Mouse (Mus musculus) small intestine, adult 2 months (tissue): ENCODE measurements around the gene Tmem218. TPM values are rescaled to one million over a fixed set of nuclear protein-coding genes. Genes with fewer than 3 reads are reported as not detected.

ENCODE experiments used
- H3K27ac ChIP-seq: fragments of 200-500 bp; 2 replicates; pipeline ENCODE4 v1.5.1; 2012; ENCODE audit warnings: low read depth, low read length, control low read depth, inconsistent platforms; ENCODE audit not compliant: insufficient read depth
- H3K27me3 ChIP-seq: fragments of 200-500 bp; 2 replicates; pipeline ENCODE4 v1.6.1; 2012; ENCODE audit warnings: mild to moderate bottlenecking, moderate library complexity, low read length, inconsistent platforms; ENCODE audit not compliant: control insufficient read depth, insufficient read depth
- H3K36me3 ChIP-seq: fragments of 200-500 bp; 2 replicates; pipeline ENCODE4 v1.6.1; 2012; ENCODE audit warnings: mild to moderate bottlenecking, low read length, control low read depth, inconsistent platforms; ENCODE audit not compliant: control insufficient read depth, insufficient read depth
- H3K4me1 ChIP-seq: fragments of 200-500 bp; 2 replicates; pipeline ENCODE4 v1.6.1; 2012; ENCODE audit warnings: low read length, inconsistent platforms, mixed read lengths; ENCODE audit not compliant: control insufficient read depth, insufficient read depth, insufficient read length
- H3K4me3 ChIP-seq: fragments of 200-500 bp; 2 replicates; pipeline ENCODE4 v1.5.1; 2012; ENCODE audit warnings: low read depth, mild to moderate bottlenecking, control low read depth, inconsistent platforms, low read length, moderate library complexity
- CTCF ChIP-seq: fragments of 200-500 bp; IDR thresholded peaks from 2 replicates; pipeline ENCODE4 v1.5.1; 2012; ENCODE audit warnings: low read depth, mild to moderate bottlenecking, control low read depth, inconsistent platforms, low read length, moderate library complexity, mixed read lengths; ENCODE audit not compliant: insufficient replicate concordance, insufficient read length; ENCODE audit errors: extremely low read depth
- POLR2A ChIP-seq: fragments of 200-500 bp; IDR thresholded peaks from 2 replicates; pipeline ENCODE4 v1.6.1; 2012; ENCODE audit warnings: low read depth, mild to moderate bottlenecking, control low read depth, inconsistent platforms, low read length, moderate library complexity
- WGBS: fragments of 180-500 bp; shearing (Covaris S2); methylation state at CpG from one replicate; pipeline ENCODE4 v1.1.7; 2018; 5-methylcytosine and 5-hydroxymethylcytosine counted together
- polyA plus RNA-seq: library from polyadenylated mRNA; depleted of rRNA; stranded (reverse); fragments of >200 nt; gene quantifications from 2 replicates; pipeline ENCODE4 v1.2.3, GENCODE M21; 2012

Gene Tmem218
- polyA plus RNA-seq, 1 experiment: 0.66 TPM

DNA sequence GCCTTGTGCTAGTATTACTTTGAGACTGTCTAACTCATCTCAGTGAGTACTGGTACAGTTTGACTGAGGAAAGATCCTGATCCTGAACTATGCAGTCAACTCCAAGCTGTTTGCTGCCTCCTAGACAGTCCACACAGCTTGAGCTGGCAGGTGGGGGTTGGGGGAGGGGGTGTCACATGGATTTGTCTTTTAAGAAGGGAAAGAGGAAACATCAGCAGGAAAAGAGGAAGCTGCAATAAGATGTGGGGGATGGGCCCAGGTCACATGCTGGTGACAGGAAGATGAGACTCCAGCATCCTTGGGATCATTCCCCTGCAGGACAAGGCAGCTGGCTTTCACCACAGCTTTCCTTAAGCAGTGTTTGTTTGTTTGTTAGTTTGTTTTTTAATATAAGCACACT lies 39.4 kb downstream of the Tmem218 start:
- TF ChIP-seq CTCF (no peak), POLR2A (no peak)
- peak overlapping the region; percentile 8; the same call in 1 of the 2 replicates for H3K27ac ChIP-seq

GRCm38 (mm10) chr9:37248381-37248906 lies 40.4 kb downstream of the Tmem218 start:
- TF ChIP-seq POLR2A (no peak), CTCF (no peak)
- H3K4me1 ChIP-seq: peaks cover 12% of the 10 kb centered on the region; the same call in 1 of the 2 replicates
- 52% methylated on average over 3 of the region's 3 CpGs for WGBS
- no peak overlapping the region for H3K4me3 ChIP-seq
- H3K27me3 ChIP-seq: no peaks in the 10 kb centered on the region
- no peak overlapping the region for H3K27ac ChIP-seq
- H3K36me3 ChIP-seq: no peaks in the 10 kb centered on the region

More for the DNA sequence above, 39.4 kb downstream of the Tmem218 start:
- Histone ChIP-seq H3K27me3 (no peaks in the 10 kb centered on the region), H3K4me3 (no peak overlapping the region), H3K36me3 (no peaks in the 10 kb centered on the region), H3K4me1 (peaks cover 12% of the 10 kb centered on the region; the same call in 1 of the 2 replicates)

GRCm38 (mm10) chr9:37249976-37250375 lies 42.0 kb downstream of the Tmem218 start:
- TF ChIP-seq POLR2A (no peak), CTCF (no peak)
- Histone ChIP-seq H3K27ac (no peak overlapping the region), H3K36me3 (no peaks in the 10 kb centered on the region), H3K4me3 (no peak overlapping the region), H3K4me1 (peaks cover 12% of the 10 kb centered on the region; the same call in 1 of the 2 replicates), H3K27me3 (no peaks in the 10 kb centered on the region)
- 86% methylated on average over 3 of the region's 3 CpGs for WGBS

- TF ChIP-seq CTCF: no peak
- no peak for TF ChIP-seq POLR2A
Measured at GRCm38 (mm10) chr9:37250631-37251030, 42.6 kb downstream of the Tmem218 start.

DNA sequence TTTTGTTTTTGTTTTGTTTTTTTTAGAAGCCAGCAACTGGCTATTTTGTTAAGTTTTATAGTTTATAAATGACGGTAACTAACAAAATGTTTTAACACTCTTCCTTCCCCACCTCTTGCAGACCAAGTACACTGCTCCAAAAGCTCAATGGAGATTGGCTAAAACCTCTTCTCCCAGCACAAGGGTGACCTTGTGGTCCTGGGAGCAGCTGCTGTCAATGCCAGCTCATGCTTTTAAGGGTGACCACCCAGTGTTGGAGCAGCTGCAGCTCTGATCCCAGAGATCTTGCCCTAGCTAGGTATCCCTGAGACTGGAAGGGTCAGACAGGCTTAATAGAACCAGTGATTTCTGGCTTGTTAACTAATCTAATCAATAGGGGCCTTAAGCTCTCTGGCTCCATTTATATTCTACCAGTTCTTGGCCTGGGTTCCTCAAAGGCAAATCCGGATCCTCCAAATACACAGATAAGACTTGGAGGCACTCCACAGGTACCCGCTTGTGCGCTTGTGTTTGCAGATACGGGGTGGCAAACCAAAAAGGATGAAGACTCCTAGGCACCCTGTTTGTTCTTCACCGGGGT lies 46.6 kb downstream of the Tmem218 start:
- 24% methylated on average over 6 of the region's 6 CpGs for WGBS
- TF ChIP-seq CTCF: no peak
- TF ChIP-seq POLR2A: no peak
- no peak overlapping the region for H3K27ac ChIP-seq
- H3K4me1 ChIP-seq: no peaks in the 10 kb centered on the region; the same call in 1 of the 2 replicates
- no peaks in the 10 kb centered on the region for H3K27me3 ChIP-seq
- H3K36me3 ChIP-seq: no peaks in the 10 kb centered on the region
- peak overlapping the region; percentile 76 for H3K4me3 ChIP-seq

More at GRCm38 (mm10) chr9:37250631-37251030, 42.6 kb downstream of the Tmem218 start:
- H3K27ac ChIP-seq: no peak overlapping the region
- no peaks in the 10 kb centered on the region for H3K27me3 ChIP-seq
- H3K36me3 ChIP-seq: no peaks in the 10 kb centered on the region
- peaks cover 8% of the 10 kb centered on the region; the same call in 1 of the 2 replicates for H3K4me1 ChIP-seq
- H3K4me3 ChIP-seq: no peak overlapping the region
- 86% methylated on average over 6 of the region's 6 CpGs for WGBS

GRCm38 (mm10) chr9:37255149-37255888 lies 47.3 kb downstream of the Tmem218 start, which contains the start of gene Slc37a2:
TSS of gene Slc37a2 (minus strand) at chr9:37255738.
- Histone ChIP-seq H3K4me3 (peak within 1 kb of the TSS; percentile 76), H3K4me1 (no peaks in the 10 kb centered on the region; the same call in 1 of the 2 replicates), H3K27me3 (no peaks in the 10 kb centered on the region), H3K27ac (peak within 1 kb of the TSS; percentile 46), H3K36me3 (no peaks in the 10 kb centered on the region)
- 2% methylated on average over 38 of the region's 38 CpGs for WGBS
- TF ChIP-seq CTCF: no peak
- no peak for TF ChIP-seq POLR2A

DNA sequence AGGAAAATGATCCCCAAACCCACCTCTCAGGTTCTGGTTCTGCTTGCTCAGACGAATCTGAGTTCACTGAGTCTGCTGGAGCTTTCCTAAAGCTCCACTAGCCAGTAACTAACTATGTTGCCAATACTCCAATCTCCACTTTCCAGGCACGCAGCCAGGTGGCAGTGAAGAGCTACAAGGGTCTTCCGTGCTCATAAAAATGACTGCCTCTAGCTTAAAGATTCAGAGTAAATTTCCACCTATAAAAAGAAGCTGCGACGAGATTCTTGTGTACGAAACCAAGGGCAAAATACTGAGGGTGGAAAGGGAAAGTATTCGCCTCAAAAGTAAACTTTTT lies 47.8 kb downstream of the Tmem218 start:
- Histone ChIP-seq H3K36me3 (no peaks in the 10 kb centered on the region), H3K27me3 (no peaks in the 10 kb centered on the region), H3K27ac (peak overlapping the region; percentile 46; the same call in 1 of the 2 replicates), H3K4me3 (peak overlapping the region; percentile 76), H3K4me1 (no peaks in the 10 kb centered on the region; the same call in 1 of the 2 replicates)
- TF ChIP-seq POLR2A (no peak), CTCF (peak; percentile 59; the same call in 1 of the 2 replicates)
- WGBS: 15% methylated on average over 7 of the region's 7 CpGs
